Mouse (Mus musculus) MN1 (cell line): ENCODE data around the gene Plau.

Experiments used
- DNase-seq: peaks from one replicate; pipeline ENCODE4 v3.0.0-alpha.2; 2016; ENCODE audit warnings: low spot score

Gene Plau

GRCm38 (mm10) chr14:20806116-20806840 lies 30.2 kb upstream of the Plau start:
- no peak for DNase-seq

GRCm38 (mm10) chr14:20809349-20809748 lies 27.1 kb upstream of the Plau start:
- no peak for DNase-seq

GRCm38 (mm10) chr14:20809820-20810219 lies 26.6 kb upstream of the Plau start:
- DNase-seq = no peak

- no peak for DNase-seq
Measured at GRCm38 (mm10) chr14:20811236-20811635, 25.2 kb upstream of the Plau start.

GRCm38 (mm10) chr14:20811779-20812406 lies 24.6 kb upstream of the Plau start:
- DNase-seq = no peak

GRCm38 (mm10) chr14:20815448-20815847 lies 21.0 kb upstream of the Plau start:
- DNase-seq = no peak

- no peak for DNase-seq
Measured at GRCm38 (mm10) chr14:20824517-20824916, 11.9 kb upstream of the Plau start.

GRCm38 (mm10) chr14:20825516-20825915 lies 10.9 kb upstream of the Plau start:
- DNase-seq = no peak

- DNase-seq = no peak
Measured at GRCm38 (mm10) chr14:20827061-20827460, 9.4 kb upstream of the Plau start.

GRCm38 (mm10) chr14:20827491-20827890 lies 9.0 kb upstream of the Plau start:
- DNase-seq = no peak

GRCm38 (mm10) chr14:20828524-20828923 lies 7.9 kb upstream of the Plau start:
- no peak for DNase-seq

- DNase-seq = no peak
Measured at GRCm38 (mm10) chr14:20829523-20830366, 6.7 kb upstream of the Plau start.

- no peak for DNase-seq
Measured at GRCm38 (mm10) chr14:20831141-20831910, 5.1 kb upstream of the Plau start.

GRCm38 (mm10) chr14:20831915-20832314 lies 4.5 kb upstream of the Plau start:
- DNase-seq = no peak

GRCm38 (mm10) chr14:20833525-20833924 lies 2.9 kb upstream of the Plau start:
- DNase-seq = no peak

GRCm38 (mm10) chr14:20834136-20834535 lies 2.3 kb upstream of the Plau start:
- DNase-seq = no peak

- no peak for DNase-seq
Measured at GRCm38 (mm10) chr14:20836905-20837376, 481 bp downstream of the Plau start.

GRCm38 (mm10) chr14:20837681-20838080 lies 1.2 kb downstream of the Plau start:
- DNase-seq = no peak

- no peak for DNase-seq
Measured at GRCm38 (mm10) chr14:20841526-20841925, 5.1 kb downstream of the Plau start.

GRCm38 (mm10) chr14:20842629-20843028 lies 6.2 kb downstream of the Plau start:
- DNase-seq = no peak

- DNase-seq = no peak
Measured at GRCm38 (mm10) chr14:20844126-20844525, 7.7 kb downstream of the Plau start.
